Mouse (Mus musculus) brown adipose tissue, adult 24 weeks (tissue): Measurements from ENCODE around the gene Ccl6. TPM values are rescaled to one million over a fixed set of nuclear protein-coding genes. Genes with fewer than 3 reads are reported as not detected.

ENCODE experiments used
- H3K27ac ChIP-seq: fragments of 200-500 bp; replicated peaks from 2 replicates; pipeline ENCODE4 v1.5.1; 2012; ENCODE audit warnings: low read depth, mild to moderate bottlenecking, low read length
- H3K4me1 ChIP-seq: fragments of 200-500 bp; 2 replicates; pipeline ENCODE4 v1.6.1; 2012; ENCODE audit warnings: low read length, mixed read lengths; ENCODE audit not compliant: control insufficient read depth, insufficient read depth, insufficient read length
- H3K4me3 ChIP-seq: fragments of 200-500 bp; 2 replicates; pipeline ENCODE4 v1.5.1; 2012; ENCODE audit warnings: low read depth, mild to moderate bottlenecking, low read length, moderate library complexity; ENCODE audit not compliant: insufficient read depth
- polyA plus RNA-seq: library from polyadenylated mRNA; stranded (reverse); fragments of >200 nt; gene quantifications from 2 replicates; pipeline ENCODE4 v1.2.4, GENCODE M21; 2012; ENCODE audit not compliant: missing spikeins, insufficient read depth, insufficient read length

Ccl6 gene
- polyA plus RNA-seq, 1 experiment: 56.5 TPM

GRCm38 (mm10) chr11:83610900-83611299 lies 18.0 kb upstream of the Ccl6 start:
- Histone ChIP-seq H3K4me3 (no peak overlapping the region), H3K4me1 (no peaks in the 10 kb centered on the region)

DNA sequence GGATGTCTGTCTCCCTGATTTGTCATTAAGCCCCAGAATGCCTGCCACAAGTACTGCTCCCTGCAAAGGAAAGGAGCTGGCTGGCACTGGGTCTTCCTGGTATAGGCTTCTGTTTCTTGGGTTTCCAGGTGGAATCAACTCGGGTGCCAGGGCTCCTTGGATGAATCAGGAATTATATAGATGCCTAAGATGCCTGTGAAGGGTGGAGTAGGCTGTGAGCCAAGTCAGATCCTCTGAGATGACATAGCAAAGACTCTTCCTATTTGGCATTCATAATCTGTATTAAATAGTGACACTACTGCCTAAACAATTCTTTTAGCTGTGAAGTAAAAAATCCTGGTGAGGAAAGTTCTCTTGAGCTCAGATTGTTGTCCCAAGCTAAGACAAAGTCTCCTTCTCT lies 13.5 kb upstream of the Ccl6 start:
- Histone ChIP-seq H3K4me1 (no peaks in the 10 kb centered on the region), H3K27ac (no peak overlapping the region), H3K4me3 (no peak overlapping the region)

More at GRCm38 (mm10) chr11:83610900-83611299, 18.0 kb upstream of the Ccl6 start:
- no peak overlapping the region for H3K27ac ChIP-seq

DNA sequence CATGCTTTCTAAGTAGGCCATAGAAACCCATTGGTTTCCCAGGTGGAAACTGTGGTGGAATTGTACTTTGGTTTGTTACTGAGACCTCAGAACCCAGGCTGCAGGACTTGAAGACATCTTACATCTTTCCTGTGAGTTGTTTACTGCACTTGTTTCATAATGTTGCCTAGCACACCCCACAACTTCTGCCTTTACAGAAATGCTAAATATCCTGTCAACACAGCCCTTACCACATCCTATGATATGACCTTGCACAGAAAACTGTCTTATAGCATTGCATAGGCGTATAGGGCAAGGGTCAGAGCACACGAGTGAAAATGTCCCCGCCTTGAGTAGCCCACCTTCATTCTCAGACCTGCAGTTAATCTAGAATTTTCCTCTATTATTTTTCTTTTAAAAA lies 12.6 kb upstream of the Ccl6 start:
- Histone ChIP-seq H3K4me3 (no peak overlapping the region), H3K27ac (no peak overlapping the region), H3K4me1 (no peaks in the 10 kb centered on the region)

DNA sequence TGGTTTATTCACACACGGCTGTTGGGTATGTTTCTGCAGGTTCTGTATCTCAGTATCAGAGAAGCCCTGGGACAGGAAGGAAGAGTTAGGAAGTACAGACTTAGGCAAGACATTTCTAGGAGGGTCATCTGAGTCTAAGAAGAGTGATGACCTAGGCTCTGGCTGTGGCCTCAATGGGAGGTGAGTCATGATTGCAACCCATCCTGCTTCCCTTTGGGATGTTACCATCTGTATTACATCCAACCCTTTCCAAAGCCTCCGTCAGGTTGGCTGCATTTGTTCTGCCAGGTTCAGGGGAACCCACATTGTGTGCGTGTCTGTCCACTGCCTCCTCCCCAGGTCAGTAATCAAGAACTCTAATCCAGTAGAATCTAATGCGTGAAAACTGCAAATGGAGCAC lies 11.8 kb upstream of the Ccl6 start:
- H3K4me3 ChIP-seq: no peak overlapping the region
- no peak overlapping the region for H3K27ac ChIP-seq
- H3K4me1 ChIP-seq: no peaks in the 10 kb centered on the region

DNA sequence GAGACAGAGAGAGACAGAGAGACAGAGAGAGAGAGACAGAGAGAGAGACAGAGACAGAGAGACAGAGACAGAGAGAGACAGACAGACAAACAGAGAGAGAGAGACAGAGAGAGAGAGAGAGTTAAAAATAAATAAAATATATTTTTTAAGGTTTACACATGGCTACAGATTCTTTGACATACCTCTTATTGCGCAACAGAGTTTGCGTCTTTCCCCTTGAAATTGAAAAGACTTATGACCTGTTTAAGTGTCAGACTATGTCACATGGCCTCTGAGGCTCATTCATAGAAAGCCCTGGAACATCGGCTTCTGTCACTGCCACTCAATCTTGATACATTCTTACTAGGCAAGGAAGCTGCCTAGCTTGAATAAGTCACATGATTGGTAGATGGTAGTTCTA lies 10.5 kb upstream of the Ccl6 start:
- H3K27ac ChIP-seq: no peak overlapping the region
- H3K4me1 ChIP-seq: no peaks in the 10 kb centered on the region
- H3K4me3 ChIP-seq: no peak overlapping the region

- no peak overlapping the region for H3K27ac ChIP-seq
- no peak overlapping the region for H3K4me3 ChIP-seq
- no peaks in the 10 kb centered on the region for H3K4me1 ChIP-seq
Observed at GRCm38 (mm10) chr11:83600576-83600975, 7.7 kb upstream of the Ccl6 start.

- Histone ChIP-seq H3K27ac (no peak overlapping the region), H3K4me1 (no peaks in the 10 kb centered on the region), H3K4me3 (no peak overlapping the region)
Observed at GRCm38 (mm10) chr11:83598991-83599390, 6.1 kb upstream of the Ccl6 start.

- no peaks in the 10 kb centered on the region for H3K4me1 ChIP-seq
- H3K4me3 ChIP-seq: no peak overlapping the region
- no peak overlapping the region for H3K27ac ChIP-seq
Observed at GRCm38 (mm10) chr11:83598207-83598837, 5.4 kb upstream of the Ccl6 start.

- Histone ChIP-seq H3K4me1 (no peaks in the 10 kb centered on the region), H3K4me3 (no peak overlapping the region), H3K27ac (no peak overlapping the region)
Observed at GRCm38 (mm10) chr11:83597796-83598195, 4.9 kb upstream of the Ccl6 start.

DNA sequence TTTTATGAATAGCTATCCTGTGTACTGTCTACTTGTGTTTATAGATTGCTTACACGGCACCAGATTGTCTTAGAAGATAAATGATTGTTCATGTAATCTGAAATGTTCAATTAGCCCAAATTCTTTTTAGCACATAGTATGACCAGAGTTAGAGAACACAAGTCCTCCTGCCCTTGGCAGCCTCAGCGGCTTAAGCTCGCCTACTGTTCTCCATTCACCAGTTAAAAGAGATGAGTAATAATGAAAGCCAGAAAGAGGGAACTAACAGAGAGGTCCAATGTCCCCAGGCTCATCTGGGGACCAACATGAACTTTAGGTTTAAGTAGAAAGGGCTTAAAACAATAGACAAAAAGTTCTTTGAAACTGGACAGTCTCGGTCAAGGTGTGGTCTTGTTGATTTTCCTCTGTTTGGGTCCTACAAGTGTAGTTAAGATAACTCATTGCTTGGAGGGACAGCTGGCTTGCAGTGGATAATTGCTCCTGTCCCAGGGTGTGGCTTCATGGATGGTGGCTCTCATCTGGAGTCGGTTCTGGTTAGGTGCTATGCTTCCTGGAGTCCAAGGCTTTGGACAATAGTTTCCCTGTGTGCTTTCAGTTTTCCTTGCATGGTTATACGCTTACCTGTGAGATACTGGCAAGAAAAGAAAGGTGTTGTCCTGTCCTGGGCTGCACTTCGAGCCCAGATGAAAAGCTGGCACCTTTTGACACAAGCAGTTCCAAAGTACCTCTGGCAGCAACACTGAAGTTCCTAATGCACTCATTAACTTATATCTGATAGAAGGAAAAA lies 3.0 kb upstream of the Ccl6 start:
- Histone ChIP-seq H3K27ac (peak overlapping the region; percentile 77), H3K4me3 (no peak overlapping the region), H3K4me1 (no peaks in the 10 kb centered on the region)

DNA sequence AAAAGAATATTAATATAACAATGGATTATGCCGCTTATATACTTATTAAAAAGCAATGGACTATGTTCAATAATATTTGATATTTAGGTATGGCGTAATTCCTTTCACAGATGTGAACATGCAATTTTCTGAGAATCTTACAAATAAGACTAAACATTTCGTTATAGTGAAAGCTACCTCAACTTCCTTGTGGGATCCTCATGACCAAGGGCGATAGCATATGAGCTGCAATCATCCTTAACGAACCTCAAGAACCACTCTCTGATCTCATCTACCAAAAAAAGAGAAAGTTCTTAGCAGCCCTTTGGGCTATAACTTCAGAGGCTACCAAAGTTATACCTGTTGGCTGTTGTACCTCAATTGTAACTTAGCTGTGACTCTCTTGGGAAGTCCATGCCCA lies 566 bp upstream of the Ccl6 start:
- Histone ChIP-seq H3K4me3 (no peak overlapping the region), H3K4me1 (no peaks in the 10 kb centered on the region), H3K27ac (no peak overlapping the region)

DNA sequence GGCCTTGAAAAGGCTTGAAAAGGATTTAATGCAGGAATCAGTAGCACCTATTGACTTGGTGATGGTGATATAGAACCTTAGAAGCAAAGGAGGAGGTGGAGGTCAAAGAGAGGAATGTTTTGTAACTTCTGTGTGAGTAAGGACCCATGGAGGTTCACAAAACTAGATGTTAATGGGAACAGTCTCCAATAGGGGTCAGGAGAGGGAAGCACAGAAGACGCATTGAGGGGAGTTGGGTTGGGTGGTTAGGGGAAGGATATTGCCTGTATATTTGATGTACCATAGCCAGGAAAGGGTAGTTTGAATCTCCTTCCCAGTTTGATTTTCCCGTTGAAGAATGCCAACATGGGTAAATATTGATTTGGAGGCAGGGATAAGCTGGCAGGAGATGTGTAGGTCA lies 8.7 kb downstream of the Ccl6 start:
- no peak overlapping the region for H3K27ac ChIP-seq
- H3K4me3 ChIP-seq: no peak overlapping the region
- H3K4me1 ChIP-seq: 0 out of 2 replicates have a peak, but pooled peaks cover 7% of the 10 kb centered on the region

GRCm38 (mm10) chr11:83583450-83583754 lies 9.5 kb downstream of the Ccl6 start:
- Histone ChIP-seq H3K4me3 (no peak overlapping the region), H3K27ac (no peak overlapping the region)

DNA sequence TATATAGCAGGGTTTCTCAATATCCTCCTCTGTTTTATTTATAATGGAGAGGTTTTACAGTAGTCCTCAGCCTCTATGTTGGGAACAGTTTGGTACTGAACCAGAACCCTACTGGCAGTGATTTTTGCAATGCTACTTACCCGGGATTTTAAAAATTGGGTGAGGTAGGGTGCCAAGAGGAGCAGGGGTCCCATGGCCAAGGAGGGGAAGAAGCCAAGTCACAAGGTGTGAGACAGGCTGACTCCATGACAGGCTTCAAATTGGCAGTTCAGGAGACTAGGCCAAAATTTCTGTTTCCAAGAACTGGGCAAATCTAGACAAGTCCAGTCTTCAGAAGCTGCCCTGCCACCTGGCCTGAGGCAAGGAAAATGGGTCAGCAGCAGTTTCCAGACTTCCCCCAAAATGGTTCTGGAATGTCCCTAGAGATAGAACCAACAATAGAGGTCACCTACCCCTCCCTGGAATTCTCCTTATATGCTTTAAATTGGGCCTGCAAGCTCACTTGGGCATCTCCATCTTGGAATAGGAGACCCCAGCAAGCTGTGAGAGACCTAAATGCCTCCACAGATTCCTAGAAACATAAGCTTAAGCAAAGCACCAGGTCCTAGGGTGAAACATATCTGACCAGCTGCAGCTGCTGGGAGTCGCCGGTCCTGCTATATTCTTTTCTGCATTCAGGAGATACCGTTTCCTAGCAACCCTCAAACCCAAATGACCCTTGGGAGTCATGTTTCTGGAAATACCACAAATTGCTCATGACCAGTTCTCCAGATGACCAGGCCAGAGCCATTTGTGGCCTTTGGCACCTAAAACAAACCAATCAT lies 10.0 kb downstream of the Ccl6 start:
- H3K4me3 ChIP-seq: no peak overlapping the region
- no peak overlapping the region for H3K27ac ChIP-seq
- H3K4me1 ChIP-seq: 0 out of 2 replicates have a peak, but pooled peaks cover 7% of the 10 kb centered on the region

More at GRCm38 (mm10) chr11:83583450-83583754, 9.5 kb downstream of the Ccl6 start:
- 0 out of 2 replicates have a peak, but pooled peaks cover 7% of the 10 kb centered on the region for H3K4me1 ChIP-seq
